Mouse (Mus musculus): ENCODE results near the gene Elovl5.

Gene Elovl5

DNA sequence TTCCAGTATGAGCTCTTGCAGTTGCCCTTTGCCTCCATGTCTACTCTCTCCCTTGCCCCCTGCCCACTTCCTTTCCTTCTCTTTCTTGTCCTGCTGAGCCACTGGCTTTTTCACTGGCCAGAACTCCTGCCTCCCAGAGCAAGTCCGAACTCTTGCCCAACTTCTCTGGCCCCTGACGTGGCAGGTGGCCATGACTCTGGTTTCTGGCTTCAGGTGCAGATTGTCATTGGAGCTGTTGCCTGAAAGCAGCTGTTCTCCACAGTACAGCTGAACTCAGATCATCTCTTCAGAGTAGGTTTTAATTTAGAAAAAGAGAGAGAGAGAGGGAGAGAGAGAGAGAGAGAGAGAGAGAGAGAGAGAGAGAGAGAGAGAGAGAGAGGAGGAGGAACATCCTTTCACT is 86.1 kb downstream of the Elovl5 start:
- DNase-seq = no peak

DNA sequence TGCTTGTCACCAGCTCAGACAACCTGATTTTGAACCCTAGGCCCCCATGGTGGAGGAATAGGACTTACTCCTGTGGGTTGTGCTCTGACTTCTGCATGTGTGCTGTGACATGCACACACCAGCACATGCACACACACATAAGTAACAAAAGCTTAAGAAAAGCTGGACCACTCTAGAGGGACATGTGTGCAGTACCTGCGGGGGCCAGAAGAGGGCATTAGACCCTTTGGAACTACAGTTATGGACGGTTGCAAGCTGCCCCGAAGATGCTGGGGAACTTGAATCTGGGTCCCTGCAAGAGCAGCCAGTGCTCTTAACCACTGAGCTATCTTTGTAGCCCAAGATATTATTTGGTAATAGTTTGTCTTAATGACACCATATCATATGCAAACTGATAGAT is 88.3 kb downstream of the Elovl5 start:
- DNase-seq = peak; percentile 50

DNA sequence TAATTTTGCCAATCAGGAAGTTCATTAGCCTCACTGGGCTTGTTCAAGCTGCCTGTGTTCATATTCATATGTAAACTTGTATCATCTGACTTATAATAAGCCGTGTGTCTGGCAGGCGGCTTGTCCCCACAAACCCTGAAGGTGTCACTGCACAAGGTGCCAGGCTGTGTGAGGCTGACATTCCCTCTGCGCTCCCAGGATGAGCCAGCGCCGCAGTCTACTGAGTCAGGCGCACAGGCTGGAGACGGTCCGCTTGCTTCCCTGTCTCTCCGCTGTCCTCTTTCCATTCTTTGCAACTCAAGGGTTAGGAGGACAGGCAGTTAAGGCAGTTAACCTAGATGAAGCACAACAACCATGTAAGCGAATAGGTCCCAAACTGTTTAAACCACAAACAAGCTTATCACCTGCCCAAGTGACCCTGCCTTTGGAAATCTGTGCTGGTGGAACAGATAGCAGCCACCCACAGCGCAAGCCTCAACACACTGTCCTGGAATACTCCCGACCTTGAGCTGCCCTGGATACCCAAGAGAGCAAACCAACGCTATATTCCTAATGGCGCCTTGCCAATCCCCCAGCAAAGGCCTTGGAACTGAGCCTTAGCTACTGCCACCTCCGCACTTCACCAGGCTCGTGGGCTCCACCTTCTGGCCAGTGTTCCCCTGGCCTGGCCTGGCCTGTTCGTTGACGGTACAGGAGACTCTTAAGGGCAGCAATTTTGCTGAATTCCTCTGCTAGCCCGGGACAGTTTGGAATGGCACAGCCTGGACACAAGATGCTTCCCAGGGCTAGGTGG is 89.2 kb downstream of the Elovl5 start:
- DNase-seq = peak; percentile 94

- DNase-seq = peak; percentile 68
These were observed 92.2 kb downstream of the Elovl5 start for GRCm38 (mm10) chr9:78009382-78009781.

DNA sequence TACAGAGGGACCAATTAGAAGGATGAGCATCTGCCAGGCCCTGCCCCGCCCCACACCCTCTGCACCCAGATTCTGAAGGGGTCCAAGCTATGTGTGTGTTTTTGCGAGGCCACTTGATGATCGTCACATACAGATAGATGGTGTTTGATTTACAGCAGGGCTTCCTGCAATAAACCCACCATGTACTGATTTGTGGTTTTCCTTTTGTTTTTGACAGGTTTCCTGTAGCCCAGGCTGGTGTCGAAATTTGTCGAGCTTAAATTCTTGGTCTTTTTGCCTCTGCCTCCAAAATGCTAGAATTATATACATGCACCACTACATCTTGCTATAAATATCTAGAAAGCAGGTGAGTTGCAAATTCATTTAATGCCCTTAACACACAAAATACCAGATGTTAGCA is 93.0 kb downstream of the Elovl5 start:
- no peak for DNase-seq

GRCm38 (mm10) chr9:78010707-78011106 is 93.5 kb downstream of the Elovl5 start:
- no peak for DNase-seq

DNA sequence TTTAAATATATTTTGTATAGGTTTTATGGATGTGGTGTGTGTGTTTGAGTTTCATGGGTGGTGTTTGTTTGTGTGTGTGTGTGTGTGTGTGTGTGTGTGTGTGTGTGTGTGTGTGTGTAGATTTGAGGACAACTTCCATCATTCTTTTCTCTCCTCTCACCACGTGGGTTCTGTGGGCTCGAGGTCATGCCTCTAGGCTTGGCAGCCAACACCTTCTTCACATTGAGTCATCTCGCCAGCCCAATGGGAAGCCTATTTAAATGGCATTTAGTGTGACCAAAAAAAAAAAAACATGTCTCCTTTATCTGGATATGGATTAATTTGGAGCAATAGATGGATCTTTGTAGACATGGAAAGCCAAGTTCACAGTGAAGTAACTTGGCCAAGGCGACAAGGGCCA is 94.9 kb downstream of the Elovl5 start:
- DNase-seq = no peak

DNA sequence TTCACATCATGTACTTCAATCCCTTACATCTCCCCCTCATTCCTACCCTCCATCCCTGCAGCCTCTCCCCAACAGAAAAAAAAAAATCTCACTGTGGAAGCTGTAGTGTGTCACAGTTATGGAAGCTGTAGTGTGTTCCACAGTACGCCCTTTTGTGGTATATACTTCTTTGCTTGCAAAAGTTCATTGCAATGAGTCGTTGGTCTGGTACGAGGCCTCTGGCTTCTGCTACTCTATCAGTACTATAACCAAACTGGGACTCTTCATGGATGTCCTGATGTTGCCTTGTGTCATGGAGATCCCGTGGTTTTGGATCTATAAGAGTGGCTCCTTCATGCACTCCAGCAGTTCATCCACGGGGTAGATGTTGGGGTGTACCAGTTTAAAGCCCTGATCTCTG is 95.5 kb downstream of the Elovl5 start:
- DNase-seq = no peak

DNA sequence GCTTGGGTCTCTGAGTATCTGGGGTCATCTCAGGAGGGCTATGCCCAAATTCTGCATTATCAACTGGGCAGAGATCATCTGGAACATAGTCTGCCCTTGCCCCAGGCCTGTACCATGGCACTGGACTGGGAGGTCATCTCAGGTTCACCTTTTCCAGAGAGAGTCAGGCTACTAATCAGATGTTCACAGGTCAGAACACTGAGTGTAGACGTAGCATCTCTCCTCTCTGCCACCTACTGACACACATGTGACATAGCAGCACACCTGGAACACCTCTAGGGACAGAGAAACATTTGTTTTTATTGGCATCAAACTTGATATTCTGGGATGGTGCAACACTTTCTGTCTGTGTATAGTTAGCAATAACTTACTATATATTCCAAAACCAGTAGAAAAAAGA is 96.6 kb downstream of the Elovl5 start:
- no peak for DNase-seq

GRCm38 (mm10) chr9:78015816-78016215 is 98.7 kb downstream of the Elovl5 start:
- DNase-seq = no peak

DNA sequence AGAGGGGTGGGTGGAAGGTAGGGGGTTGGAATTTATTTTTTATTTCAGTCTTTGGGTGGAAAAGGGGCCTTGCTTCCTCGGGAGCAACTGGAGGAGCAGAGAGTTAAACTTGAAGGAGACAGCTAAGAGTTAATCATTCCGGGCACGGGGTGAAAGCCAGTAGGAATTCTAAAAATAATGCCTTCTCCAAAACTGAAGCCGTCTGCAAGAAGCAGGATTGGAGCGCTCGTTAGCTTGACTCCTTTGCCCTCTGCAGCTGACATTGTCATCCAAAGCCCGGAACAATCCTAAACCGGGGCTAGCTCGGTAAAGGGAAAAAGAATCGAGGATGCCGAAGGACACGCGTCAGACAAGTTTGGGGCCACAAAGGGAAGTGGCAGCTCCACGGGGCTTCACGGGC is 99.1 kb downstream of the Elovl5 start:
- DNase-seq = no peak

DNA sequence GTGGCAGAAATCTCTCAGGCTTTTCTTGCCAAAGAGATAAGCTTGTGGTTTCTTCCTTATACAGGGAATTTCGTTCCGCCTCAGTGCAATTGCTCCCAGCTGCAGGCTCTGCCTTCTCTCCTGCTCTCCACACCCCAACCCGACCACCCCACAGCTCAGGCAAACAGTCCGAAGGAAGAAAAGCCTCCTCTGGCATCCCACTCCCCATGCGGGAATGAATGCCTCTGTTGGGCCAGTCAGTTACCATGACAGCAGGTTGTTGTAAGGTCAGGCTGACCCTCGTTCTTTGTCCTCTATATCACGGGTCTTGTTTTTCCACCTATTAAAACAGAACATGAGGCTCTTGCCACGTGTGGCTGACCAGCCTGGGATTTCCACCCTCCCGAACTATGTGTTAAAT is 104.1 kb downstream of the Elovl5 start:
- no peak for DNase-seq

DNA sequence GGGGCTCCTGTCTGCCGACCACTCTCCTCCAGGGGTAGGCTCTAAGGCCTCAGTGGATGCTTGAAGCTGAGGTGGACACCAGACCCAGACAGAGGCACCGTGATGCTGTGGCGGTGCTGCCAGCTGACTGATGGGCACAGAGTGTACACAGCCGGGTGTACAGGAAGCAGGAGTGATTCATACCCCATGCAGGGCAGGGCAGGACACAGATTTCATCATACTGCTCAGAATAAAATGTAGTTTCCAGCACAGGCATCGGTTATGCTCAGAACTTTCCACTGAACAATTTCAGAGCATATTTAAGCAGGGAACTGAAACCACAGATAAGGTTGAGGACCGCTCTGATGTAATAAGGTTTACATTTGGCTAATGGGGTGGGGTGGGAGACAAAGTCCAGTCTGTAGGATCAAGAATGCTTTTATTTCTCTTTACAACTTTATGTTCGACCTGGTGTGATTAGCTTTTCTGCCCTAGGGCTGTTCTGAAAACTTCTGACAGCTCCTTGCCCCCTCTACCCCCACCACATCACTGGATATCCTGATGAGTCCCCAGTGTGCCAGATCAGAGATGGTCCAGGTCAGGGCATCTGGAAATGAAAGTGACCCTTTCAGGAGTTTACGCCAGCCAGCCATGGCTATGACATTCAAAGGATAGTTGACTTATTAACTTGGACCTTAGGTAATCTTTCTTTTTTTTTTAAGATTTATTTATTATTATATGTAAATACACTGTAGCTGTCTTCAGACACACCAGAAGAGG is 105.2 kb downstream of the Elovl5 start:
- DNase-seq = peak; percentile 44

- DNase-seq = peak; percentile 78
These were observed 107.7 kb downstream of the Elovl5 start for GRCm38 (mm10) chr9:78024823-78025222.

DNA sequence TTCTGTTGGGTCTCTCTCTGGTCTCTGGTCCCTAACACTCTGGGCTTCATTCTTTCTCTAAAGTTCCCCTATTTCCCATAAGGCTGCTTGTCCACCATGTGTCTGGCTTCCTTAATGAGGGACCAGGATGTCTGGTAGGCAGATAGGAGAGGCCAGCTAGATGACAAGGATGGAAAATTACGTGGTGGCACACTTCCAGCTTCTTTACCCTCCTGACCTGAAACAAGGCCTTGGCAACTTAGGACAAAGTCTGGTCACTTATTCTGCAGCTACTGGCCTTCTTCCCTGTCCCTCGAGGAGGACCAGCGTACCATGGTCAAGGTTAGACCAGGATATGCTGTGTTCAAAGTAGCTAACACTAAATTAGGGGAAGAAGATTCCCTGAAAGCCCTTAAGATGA is 109.9 kb downstream of the Elovl5 start:
- DNase-seq = no peak

GRCm38 (mm10) chr9:78030835-78031456 is 113.8 kb downstream of the Elovl5 start:
- DNase-seq = no peak

DNA sequence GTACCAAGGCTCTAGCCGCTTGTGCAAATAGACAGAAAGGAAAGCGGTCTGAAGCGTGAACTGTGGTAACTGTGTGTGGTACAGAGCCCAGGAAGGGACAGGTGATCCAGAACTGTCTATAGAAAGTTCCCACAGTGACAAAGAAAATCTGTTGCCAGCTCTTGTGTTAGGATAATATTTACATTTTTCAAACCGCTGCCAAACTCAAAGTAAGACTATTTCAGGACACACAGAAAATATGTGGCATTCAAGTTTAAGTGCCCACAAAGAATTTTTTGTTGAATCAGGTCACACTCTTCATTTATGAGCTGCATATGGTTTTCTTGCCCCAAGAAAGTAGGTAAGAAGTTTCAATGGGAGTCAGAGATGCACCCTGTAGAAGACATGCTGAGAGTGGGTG is 115.8 kb downstream of the Elovl5 start:
- DNase-seq = no peak

Data from lung, postnatal 10 days (tissue).